Mouse (Mus musculus): Measurements from ENCODE around the gene Pebp1.

DNA sequence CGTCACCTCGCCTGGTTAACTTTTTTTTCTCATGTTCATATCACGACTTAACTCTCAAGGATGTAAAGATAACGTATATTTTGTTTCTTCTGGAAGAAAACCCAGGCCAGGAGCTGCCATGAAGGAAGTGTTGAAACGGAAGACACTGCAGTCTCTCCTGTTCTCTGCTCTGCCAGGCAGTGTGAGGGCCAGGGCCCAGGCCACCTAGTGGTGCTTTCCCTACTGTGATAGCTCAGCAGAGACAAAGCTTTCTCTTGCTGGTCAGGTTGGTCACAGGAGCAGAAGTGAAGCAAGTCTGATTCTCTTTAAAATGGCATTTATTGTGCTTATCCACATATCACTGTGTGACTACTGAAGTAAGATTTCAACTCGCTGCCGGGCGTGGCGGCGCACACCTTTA is 5.9 kb downstream of the Pebp1 start:
- TF ChIP-seq CTCF (IDR thresholded peaks at IDR 0.05; ENCODE audit: low read depth), result peak; percentile 65
- TF ChIP-seq EP300 (optimal IDR thresholded peaks at IDR 0.05), result no peak

All from stomach, postnatal 0 days (tissue).